Mouse (Mus musculus): ENCODE data around the gene Kcnk12.

DNA sequence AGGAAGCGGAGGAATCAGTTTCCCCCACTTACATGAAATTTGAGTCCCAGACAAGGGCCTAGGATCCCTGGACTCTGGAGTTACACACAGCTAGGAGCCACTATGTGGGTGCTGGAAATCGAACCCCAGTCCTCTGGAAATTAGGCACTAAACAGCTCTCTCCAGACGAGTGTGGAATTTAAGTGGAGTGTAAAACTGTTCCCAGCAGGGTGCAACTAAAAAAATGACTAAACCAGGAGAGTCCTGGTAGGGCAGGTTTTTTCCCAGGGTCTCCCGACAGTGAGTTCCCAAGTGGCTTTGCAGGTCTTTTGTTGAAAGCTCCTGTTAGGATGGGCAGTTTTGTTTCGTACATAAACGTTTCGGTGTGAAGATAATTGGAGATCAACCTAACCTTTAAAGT is 73.1 kb downstream of the Kcnk12 start:
- TF ChIP-seq POLR2A (IDR thresholded peaks at IDR 0.05; ENCODE audit: extremely low read depth, insufficient read depth, low read length): no peak
- no peak for TF ChIP-seq CTCF (IDR thresholded peaks at IDR 0.05; ENCODE audit: low read depth, low read length)
